Comparison of ENCODE assay signal across 1 mouse cellular context in the genomic region with DNA sequence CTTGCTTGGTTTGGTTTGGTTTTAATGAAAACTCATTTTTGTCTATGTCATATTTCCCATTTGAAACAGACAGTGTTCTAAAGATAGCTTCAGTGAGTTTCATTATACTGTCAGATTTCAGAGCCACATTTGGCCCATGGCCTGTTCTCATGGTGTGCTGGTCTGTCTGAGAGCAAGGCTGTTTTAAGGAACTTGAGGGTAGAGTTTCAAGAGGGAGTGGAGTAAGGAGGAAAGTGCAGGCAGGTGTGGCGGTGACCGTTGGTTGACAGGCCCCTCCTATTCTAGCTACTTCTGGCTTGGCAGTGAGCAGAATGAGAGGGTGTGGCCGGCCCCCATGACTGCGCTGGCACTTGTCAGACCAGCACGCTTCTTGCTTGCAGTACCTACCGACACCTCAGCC.
TF ChIP-seq lines count a peak whose summit lies in the region.

No protein-coding gene starts in this region.

TF ChIP-seq in CH12.LX, 34 proteins besides CTCF, POLR2A, EP300 and RAD21:
- no peak for TF ChIP-seq POLR2AphosphoS2 (IDR thresholded peaks at IDR 0.05; ENCODE audit: low read depth, low read length)
- peak; percentile 43; the same call in 1 of the 2 replicates for TF ChIP-seq SIN3A (IDR thresholded peaks at IDR 0.05; ENCODE audit: low read length)
- TF ChIP-seq MAFK (IDR thresholded peaks at IDR 0.05; ENCODE audit: insufficient replicate concordance, low read length) = peak; percentile 78
- TF ChIP-seq SMC3 (IDR thresholded peaks at IDR 0.05; ENCODE audit: low read depth, low read length) = no peak
- peak; percentile 75 for TF ChIP-seq JUND (conservative IDR thresholded peaks at IDR 0.05; ENCODE audit: low read depth, low read length)
- no peak for TF ChIP-seq ZC3H11A (IDR thresholded peaks at IDR 0.05; ENCODE audit: low read depth, low read length)
- TF ChIP-seq MAZ (IDR thresholded peaks at IDR 0.05; ENCODE audit: low read depth, low read length) = peak; percentile 50; the same call in 1 of the 2 replicates
- no peak; the same call in 1 of the 2 replicates for TF ChIP-seq CHD2 (IDR thresholded peaks at IDR 0.05; ENCODE audit: low read length)
- peak; percentile 84 for TF ChIP-seq ETS1 (conservative IDR thresholded peaks at IDR 0.05; ENCODE audit: low read depth, low read length)
- no peak for TF ChIP-seq ZNF384 (IDR thresholded peaks at IDR 0.05; ENCODE audit: low read depth, low read length)
- TF ChIP-seq USF2 (conservative IDR thresholded peaks at IDR 0.05; ENCODE audit: low read depth, low read length) = no peak
- no peak for TF ChIP-seq KAT2A (IDR thresholded peaks at IDR 0.05; ENCODE audit: insufficient replicate concordance, low read length)
- no peak for TF ChIP-seq UBTF (IDR thresholded peaks at IDR 0.05; ENCODE audit: low read depth, low read length)
- TF ChIP-seq RCOR1 (conservative IDR thresholded peaks at IDR 0.05; ENCODE audit: low read depth, low read length) = 0 out of 2 replicates have a peak, but pooled peaks have one; percentile 38
- TF ChIP-seq ZKSCAN1 (IDR thresholded peaks at IDR 0.05; ENCODE audit: borderline replicate concordance, low read depth, low read length) = no peak
- no peak for TF ChIP-seq ZMIZ1 (IDR thresholded peaks at IDR 0.05; ENCODE audit: low read depth, low read length)
- no peak for TF ChIP-seq NELFE (IDR thresholded peaks at IDR 0.05; ENCODE audit: low read depth, low read length)
- peak; percentile 81 for TF ChIP-seq TCF12 (IDR thresholded peaks at IDR 0.05; ENCODE audit: low read depth, low read length)
- TF ChIP-seq E2F4 (IDR thresholded peaks at IDR 0.05; ENCODE audit: insufficient replicate concordance, low read depth, low read length) = no peak
- no peak for TF ChIP-seq NRF1 (IDR thresholded peaks at IDR 0.05; ENCODE audit: low read depth, low read length)
- peak; percentile 63 for TF ChIP-seq BHLHE40 (IDR thresholded peaks at IDR 0.05; ENCODE audit: low read depth, low read length)
- TF ChIP-seq USF1 (IDR thresholded peaks at IDR 0.05; ENCODE audit: low read depth, low read length) = no peak
- TF ChIP-seq MAX (IDR thresholded peaks at IDR 0.05; ENCODE audit: low read length) = peak; percentile 72
- peak; percentile 85 for TF ChIP-seq MYC (IDR thresholded peaks at IDR 0.05; ENCODE audit: low read depth, low read length)
- TF ChIP-seq MXI1 (IDR thresholded peaks at IDR 0.05; ENCODE audit: low read depth, low read length) = peak; percentile 72
- no peak for TF ChIP-seq ELF1 (IDR thresholded peaks at IDR 0.05; ENCODE audit: low read depth, low read length)
- TF ChIP-seq HCFC1 (IDR thresholded peaks at IDR 0.05; ENCODE audit: low read depth, low read length) = peak; percentile 14; the same call in 1 of the 2 replicates
- TF ChIP-seq TBP (conservative IDR thresholded peaks at IDR 0.05; ENCODE audit: low read depth, low read length) = 0 out of 2 replicates have a peak, but pooled peaks have one; percentile 26
- TF ChIP-seq JUN (IDR thresholded peaks at IDR 0.05; ENCODE audit: insufficient read depth, low read depth, low read length) = peak; percentile 67
- peak; percentile 95 for TF ChIP-seq MEF2A (IDR thresholded peaks at IDR 0.05; ENCODE audit: borderline replicate concordance, low read depth, low read length)
- no peak for TF ChIP-seq CHD1 (IDR thresholded peaks at IDR 0.05; ENCODE audit: low read depth, low read length)
- TF ChIP-seq PAX5 (IDR thresholded peaks at IDR 0.05; ENCODE audit: low read length) = no peak
- peak; percentile 85 for TF ChIP-seq IRF4 (IDR thresholded peaks at IDR 0.05; ENCODE audit: low read depth, low read length)
- TF ChIP-seq GABPA (IDR thresholded peaks at IDR 0.05; ENCODE audit: insufficient replicate concordance, low read depth, low read length) = no peak
